Mouse (Mus musculus): Measurements from ENCODE around the gene Epb41l4b. TPM values are rescaled to one million over a fixed set of nuclear protein-coding genes. Genes with fewer than 3 reads are reported as not detected.

Gene Epb41l4b
- polyA plus RNA-seq, 1 experiment from 2014 or later: 23.0 TPM

GRCm38 (mm10) chr4:57129718-57130515, 13.3 kb downstream of the Epb41l4b start:
- WGBS: 41% methylated on average over 11 of the region's 11 CpGs
- peak; percentile 74 for DNase-seq (ENCODE audit: low spot score)
- Histone ChIP-seq H3K9ac (ENCODE audit: low read length) (no peak overlapping the region), H3K4me1 (replicated peaks; ENCODE audit: control insufficient read depth, insufficient read depth) (no peaks in the 10 kb centered on the region), H3K9me3 (ENCODE audit: control insufficient read depth, low read length) (no peaks in the 10 kb centered on the region), H3K27me3 (ENCODE audit: control insufficient read depth, insufficient read depth, low read length) (no peaks in the 10 kb centered on the region), H3K4me3 (ENCODE audit: low read depth, low read length) (no peak overlapping the region), H3K36me3 (ENCODE audit: control insufficient read depth, insufficient read depth, low read length) (no peaks in the 10 kb centered on the region), H3K27ac (replicated peaks) (peak overlapping the region; percentile 53), H3K4me2 (replicated peaks; ENCODE audit: low read depth) (no peak overlapping the region)
- no peak for TF ChIP-seq EP300 (optimal IDR thresholded peaks at IDR 0.05)
- no peak for TF ChIP-seq CTCF (IDR thresholded peaks at IDR 0.05; ENCODE audit: low read depth)
- peak; percentile 76 for ATAC-seq (ENCODE audit: low FRiP score, low TSS enrichment)

- Histone ChIP-seq H3K36me3 (ENCODE audit: control insufficient read depth, insufficient read depth, low read length) (no peaks in the 10 kb centered on the region), H3K9ac (ENCODE audit: low read length) (no peak overlapping the region), H3K4me3 (ENCODE audit: low read depth, low read length) (no peak overlapping the region), H3K9me3 (ENCODE audit: control insufficient read depth, low read length) (no peaks in the 10 kb centered on the region), H3K27ac (replicated peaks) (0 out of 2 replicates have a peak overlapping the region, but pooled peaks have one; percentile 18), H3K4me2 (replicated peaks; ENCODE audit: low read depth) (0 out of 2 replicates have a peak overlapping the region, but pooled peaks have one; percentile 11), H3K4me1 (replicated peaks; ENCODE audit: control insufficient read depth, insufficient read depth) (no peaks in the 10 kb centered on the region), H3K27me3 (ENCODE audit: control insufficient read depth, insufficient read depth, low read length) (no peaks in the 10 kb centered on the region)
- TF ChIP-seq EP300 (optimal IDR thresholded peaks at IDR 0.05): no peak
- TF ChIP-seq CTCF (IDR thresholded peaks at IDR 0.05; ENCODE audit: low read depth): no peak
- no peak for ATAC-seq (ENCODE audit: low FRiP score, low TSS enrichment)
- peak; percentile 46 for DNase-seq (ENCODE audit: low spot score)
- WGBS: 14% methylated on average over 11 of the region's 11 CpGs
Observed at GRCm38 (mm10) chr4:57123003-57123402, 20.2 kb downstream of the Epb41l4b start.

GRCm38 (mm10) chr4:57122166-57122565, 21.1 kb downstream of the Epb41l4b start:
- Histone ChIP-seq H3K4me2 (replicated peaks; ENCODE audit: low read depth) (no peak overlapping the region), H3K9me3 (ENCODE audit: control insufficient read depth, low read length) (no peaks in the 10 kb centered on the region), H3K9ac (ENCODE audit: low read length) (no peak overlapping the region), H3K4me3 (ENCODE audit: low read depth, low read length) (no peak overlapping the region), H3K27me3 (ENCODE audit: control insufficient read depth, insufficient read depth, low read length) (no peaks in the 10 kb centered on the region), H3K36me3 (ENCODE audit: control insufficient read depth, insufficient read depth, low read length) (no peaks in the 10 kb centered on the region), H3K4me1 (replicated peaks; ENCODE audit: control insufficient read depth, insufficient read depth) (no peaks in the 10 kb centered on the region), H3K27ac (replicated peaks) (no peak overlapping the region)
- TF ChIP-seq EP300 (optimal IDR thresholded peaks at IDR 0.05) (no peak), CTCF (IDR thresholded peaks at IDR 0.05; ENCODE audit: low read depth) (no peak)
- WGBS: 72% methylated on average over 3 of the region's 3 CpGs
- DNase-seq (ENCODE audit: low spot score) (no peak), ATAC-seq (ENCODE audit: low FRiP score, low TSS enrichment) (no peak)

GRCm38 (mm10) chr4:57120563-57120962, 22.7 kb downstream of the Epb41l4b start:
- Histone ChIP-seq H3K36me3 (ENCODE audit: control insufficient read depth, insufficient read depth, low read length) (no peaks in the 10 kb centered on the region), H3K4me3 (ENCODE audit: low read depth, low read length) (no peak overlapping the region), H3K4me1 (replicated peaks; ENCODE audit: control insufficient read depth, insufficient read depth) (no peaks in the 10 kb centered on the region), H3K9ac (ENCODE audit: low read length) (no peak overlapping the region), H3K27ac (replicated peaks) (no peak overlapping the region), H3K27me3 (ENCODE audit: control insufficient read depth, insufficient read depth, low read length) (no peaks in the 10 kb centered on the region), H3K9me3 (ENCODE audit: control insufficient read depth, low read length) (no peaks in the 10 kb centered on the region), H3K4me2 (replicated peaks; ENCODE audit: low read depth) (no peak overlapping the region)
- TF ChIP-seq EP300 (optimal IDR thresholded peaks at IDR 0.05) (no peak), CTCF (IDR thresholded peaks at IDR 0.05; ENCODE audit: low read depth) (peak; percentile 74)
- DNase-seq (ENCODE audit: low spot score) (peak; percentile 69), ATAC-seq (ENCODE audit: low FRiP score, low TSS enrichment) (peak; percentile 68)
- WGBS: 38% methylated on average over 2 of the region's 2 CpGs

- no peak overlapping the region for H3K4me2 ChIP-seq (replicated peaks; ENCODE audit: low read depth)
- no peaks in the 10 kb centered on the region; the same call in 1 of the 2 replicates for H3K4me1 ChIP-seq (replicated peaks; ENCODE audit: control insufficient read depth, insufficient read depth)
- no peaks in the 10 kb centered on the region for H3K9me3 ChIP-seq (ENCODE audit: control insufficient read depth, low read length)
- H3K4me3 ChIP-seq (ENCODE audit: low read depth, low read length): no peak overlapping the region
- no peak overlapping the region for H3K27ac ChIP-seq (replicated peaks)
- no peaks in the 10 kb centered on the region for H3K27me3 ChIP-seq (ENCODE audit: control insufficient read depth, insufficient read depth, low read length)
- ATAC-seq (ENCODE audit: low FRiP score, low TSS enrichment): peak; percentile 77
- peak; percentile 44 for DNase-seq (ENCODE audit: low spot score)
- no peak overlapping the region for H3K9ac ChIP-seq (ENCODE audit: low read length)
- TF ChIP-seq EP300 (optimal IDR thresholded peaks at IDR 0.05) (no peak), CTCF (IDR thresholded peaks at IDR 0.05; ENCODE audit: low read depth) (0 out of 2 replicates have a peak, but pooled peaks have one; percentile 18)
- H3K36me3 ChIP-seq (ENCODE audit: control insufficient read depth, insufficient read depth, low read length): no peaks in the 10 kb centered on the region
- 62% methylated on average over 6 of the region's 6 CpGs for WGBS
Observed at GRCm38 (mm10) chr4:57119976-57120375, 23.3 kb downstream of the Epb41l4b start.

- no peak overlapping the region for H3K4me2 ChIP-seq (replicated peaks; ENCODE audit: low read depth)
- WGBS: 73% methylated on average over 3 of the region's 3 CpGs
- ATAC-seq (ENCODE audit: low FRiP score, low TSS enrichment) (no peak), DNase-seq (ENCODE audit: low spot score) (no peak)
- no peaks in the 10 kb centered on the region; the same call in 1 of the 2 replicates for H3K4me1 ChIP-seq (replicated peaks; ENCODE audit: control insufficient read depth, insufficient read depth)
- H3K9me3 ChIP-seq (ENCODE audit: control insufficient read depth, low read length): no peaks in the 10 kb centered on the region
- H3K9ac ChIP-seq (ENCODE audit: low read length): no peak overlapping the region
- no peak overlapping the region for H3K27ac ChIP-seq (replicated peaks)
- no peaks in the 10 kb centered on the region for H3K27me3 ChIP-seq (ENCODE audit: control insufficient read depth, insufficient read depth, low read length)
- H3K36me3 ChIP-seq (ENCODE audit: control insufficient read depth, insufficient read depth, low read length): no peaks in the 10 kb centered on the region
- TF ChIP-seq EP300 (optimal IDR thresholded peaks at IDR 0.05) (no peak), CTCF (IDR thresholded peaks at IDR 0.05; ENCODE audit: low read depth) (no peak)
- no peak overlapping the region for H3K4me3 ChIP-seq (ENCODE audit: low read depth, low read length)
Observed at GRCm38 (mm10) chr4:57118883-57119282, 24.4 kb downstream of the Epb41l4b start.
